Mouse (Mus musculus): ENCODE data around the gene Nos1.

The Nos1 gene

GRCm38 (mm10) chr5:117997434-117997970 is 216.7 kb downstream of the Nos1 start:
- no peak for DNase-seq (ENCODE audit: low read depth, low spot score)

DNA sequence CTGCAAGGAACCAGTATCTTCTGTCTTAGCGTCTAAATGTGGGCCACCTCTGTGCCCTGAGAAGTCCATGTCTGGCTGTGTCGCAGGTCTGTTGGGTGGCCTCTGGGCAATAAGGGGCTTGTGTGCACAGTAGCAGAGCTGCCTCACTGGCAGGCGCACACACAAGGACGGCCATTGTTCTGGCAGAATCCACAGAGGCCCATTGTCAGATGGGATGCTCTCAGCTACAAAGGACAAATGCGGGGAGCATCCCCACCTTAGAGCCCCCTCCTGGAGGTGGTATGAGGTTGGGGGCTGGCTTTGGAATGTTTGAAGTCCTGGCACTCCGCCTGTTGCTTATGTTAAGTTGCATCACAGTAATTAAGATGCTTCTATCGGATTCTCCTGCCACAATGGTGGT is 218.2 kb downstream of the Nos1 start:
- DNase-seq (ENCODE audit: low read depth, low spot score): no peak

DNA sequence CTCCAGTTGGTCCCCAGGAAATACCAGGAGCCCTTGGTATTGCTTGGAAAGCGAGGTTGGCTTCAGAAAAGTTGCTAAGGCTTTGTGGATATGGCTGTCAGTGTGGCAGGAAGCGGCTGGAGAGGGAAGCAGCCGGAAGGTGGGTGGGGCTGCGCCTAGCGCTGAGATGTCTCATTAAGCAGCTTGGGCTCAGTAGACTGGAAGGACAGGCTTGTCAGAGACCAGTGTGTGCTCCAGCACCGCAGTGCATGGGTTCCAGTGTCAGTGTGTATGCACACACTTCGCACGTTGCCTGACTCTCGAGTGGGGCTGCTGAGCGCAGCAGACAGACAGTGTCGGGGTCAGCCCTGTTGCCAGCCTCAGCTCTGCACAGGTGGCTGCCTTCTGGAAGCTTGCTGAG is 218.8 kb downstream of the Nos1 start:
- DNase-seq (ENCODE audit: low read depth, low spot score): no peak

GRCm38 (mm10) chr5:118002059-118002458 is 221.2 kb downstream of the Nos1 start:
- peak; percentile 81 for DNase-seq (ENCODE audit: low read depth, low spot score)

DNA sequence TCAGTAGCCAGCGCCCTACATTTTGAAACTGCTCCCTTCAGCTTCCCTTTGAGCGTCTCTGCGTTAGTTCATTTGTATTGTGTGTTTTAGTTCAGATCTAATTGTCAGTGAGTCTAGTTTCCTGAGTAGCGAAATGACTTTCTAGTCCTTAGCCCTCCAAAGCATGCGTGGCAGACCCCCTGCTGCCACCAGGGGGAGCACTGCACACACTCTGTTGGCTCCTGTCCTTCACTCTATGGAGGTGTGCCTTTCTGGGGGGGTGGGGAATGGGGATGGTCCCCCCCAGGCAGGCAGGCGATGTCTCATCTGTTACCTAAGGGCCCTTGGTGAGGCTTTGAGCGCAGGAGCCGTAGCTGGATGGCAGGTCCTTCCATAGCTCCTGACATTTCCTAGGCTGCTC is 223.8 kb downstream of the Nos1 start:
- DNase-seq (ENCODE audit: low read depth, low spot score): peak; percentile 72

- DNase-seq (ENCODE audit: low read depth, low spot score): no peak
Measured at GRCm38 (mm10) chr5:118005728-118006127, 224.9 kb downstream of the Nos1 start.

- DNase-seq (ENCODE audit: low read depth, low spot score): no peak
Measured at GRCm38 (mm10) chr5:118008344-118008743, 227.5 kb downstream of the Nos1 start.

Measured in 3T3-L1 (cell line).